Mouse (Mus musculus) CD8-positive naive resting alpha-beta T cell, adult 2 months (primary cell): ENCODE measurements around the gene Adprhl2.

Experiments used
- DNase-seq, 2 experiments: peaks; one replicate each; pipeline ENCODE4 v3.0.0; 2022; ENCODE audit warnings: low read depth in 2 of 2, low spot score in 2 of 2

Gene Adprhl2

GRCm38 (mm10) chr4:126306827-126307226 is 14.7 kb downstream of the Adprhl2 start:
- DNase-seq = no peak

DNA sequence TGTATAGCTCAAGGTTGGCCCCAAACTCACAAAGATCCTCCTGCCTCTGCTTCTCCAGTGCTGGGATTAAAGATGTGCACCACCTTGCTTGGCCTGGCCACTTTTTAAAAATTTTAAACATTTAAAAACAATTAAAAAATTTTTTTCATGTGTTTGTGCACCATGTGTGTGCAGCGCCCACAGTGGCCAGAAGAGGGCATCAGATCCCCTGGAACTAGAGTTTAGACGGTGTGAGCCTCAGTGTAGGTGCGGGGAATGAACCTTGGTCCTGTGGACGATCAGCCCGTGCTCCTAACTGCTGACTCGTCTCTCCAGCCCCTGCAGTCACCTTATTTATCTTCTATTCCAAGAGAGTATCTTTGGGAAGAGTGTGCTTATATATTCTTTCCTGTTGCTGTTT is 15.4 kb downstream of the Adprhl2 start:
- DNase-seq = no peak

- DNase-seq = no peak
Measured at GRCm38 (mm10) chr4:126305428-126305827, 16.1 kb downstream of the Adprhl2 start.

DNA sequence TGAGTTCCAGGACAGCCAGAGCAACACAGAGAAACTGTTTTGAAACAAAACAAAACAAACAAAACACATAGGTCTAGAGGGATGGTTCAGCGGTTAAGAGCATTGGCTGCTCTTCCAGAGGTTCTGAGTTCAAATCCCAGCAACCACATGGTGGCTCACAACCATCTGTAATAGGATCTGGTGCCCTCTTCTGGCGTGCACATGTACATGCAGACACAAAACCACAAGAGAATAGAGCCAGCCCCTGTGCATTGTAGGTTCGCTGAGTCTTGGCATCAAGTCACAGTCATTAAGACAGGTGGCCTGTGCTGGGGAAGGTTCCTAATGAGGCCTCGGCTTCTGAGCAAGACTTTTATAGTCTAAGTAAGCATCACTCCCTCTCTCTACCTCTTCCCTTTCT is 17.6 kb downstream of the Adprhl2 start:
- DNase-seq = no peak

DNA sequence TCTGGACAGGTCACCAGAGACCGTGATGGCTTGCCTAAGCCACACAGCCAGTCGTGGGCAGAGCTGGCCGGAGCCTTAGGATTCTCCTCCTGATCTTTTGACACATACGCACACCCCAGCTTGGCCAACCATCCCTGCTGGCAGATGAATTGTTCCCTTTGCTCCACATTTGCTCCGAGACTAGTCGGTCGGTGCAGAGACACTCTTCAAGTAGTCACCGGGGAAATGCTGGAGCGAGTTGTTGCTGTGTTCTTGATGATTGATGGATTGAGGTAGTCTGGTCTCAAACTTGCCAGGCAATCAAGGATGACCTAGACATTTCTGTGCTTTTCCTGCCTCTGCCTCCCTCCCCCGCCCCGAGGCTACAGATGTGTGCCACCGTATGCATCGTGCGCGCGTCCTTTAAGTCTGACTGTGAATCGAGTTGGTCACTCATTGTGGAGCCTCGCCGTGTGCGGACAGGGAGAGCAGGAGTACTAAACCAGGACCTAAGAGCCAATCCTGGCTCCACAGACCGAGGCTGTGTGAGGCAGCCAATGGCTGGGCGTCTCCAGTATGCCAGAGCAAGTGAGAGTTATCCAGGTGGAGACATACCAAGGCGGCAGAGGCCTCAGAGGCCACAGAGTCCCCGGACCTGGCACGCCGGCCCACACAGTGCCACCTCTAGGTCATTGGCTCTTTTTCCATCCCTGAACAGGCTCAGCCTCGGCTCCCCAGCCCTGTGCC is 19.8 kb downstream of the Adprhl2 start:
- no peak for DNase-seq

- DNase-seq = no peak
Measured at GRCm38 (mm10) chr4:126300916-126301583, 20.5 kb downstream of the Adprhl2 start.

DNA sequence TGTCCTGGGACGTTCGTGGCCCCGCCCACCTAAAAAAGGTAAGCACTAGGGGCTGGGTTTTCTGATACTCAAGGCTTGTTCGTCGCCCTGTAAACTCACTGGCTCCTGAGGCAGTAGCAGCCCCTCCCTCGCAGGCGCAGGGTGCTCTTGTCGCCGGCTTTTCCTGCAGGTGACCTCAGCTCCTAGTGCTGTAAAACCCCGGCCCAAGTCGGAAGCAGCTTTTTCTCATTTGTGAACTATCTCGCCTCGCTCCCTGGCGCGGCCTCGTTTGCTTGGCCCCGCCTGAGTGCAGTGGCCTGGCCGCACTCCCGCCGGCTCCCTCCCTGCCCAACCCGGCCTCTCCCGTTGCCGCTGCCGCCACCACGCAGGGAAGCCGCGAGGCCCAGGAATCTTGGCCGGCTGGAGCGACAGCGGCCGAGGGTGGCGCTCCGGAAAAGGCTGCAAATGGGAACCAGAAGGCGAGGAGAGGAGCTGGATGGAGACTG is 24.8 kb downstream of the Adprhl2 start:
- DNase-seq = no peak

- DNase-seq = no peak
Measured at GRCm38 (mm10) chr4:126295937-126296336, 25.6 kb downstream of the Adprhl2 start.

- DNase-seq = no peak
Measured at GRCm38 (mm10) chr4:126295152-126295551, 26.4 kb downstream of the Adprhl2 start.

GRCm38 (mm10) chr4:126291196-126291595 is 30.3 kb downstream of the Adprhl2 start:
- no peak for DNase-seq

- DNase-seq = no peak
Measured at GRCm38 (mm10) chr4:126290314-126290713, 31.2 kb downstream of the Adprhl2 start.

GRCm38 (mm10) chr4:126288085-126288666 is 33.3 kb downstream of the Adprhl2 start:
- no peak for DNase-seq

DNA sequence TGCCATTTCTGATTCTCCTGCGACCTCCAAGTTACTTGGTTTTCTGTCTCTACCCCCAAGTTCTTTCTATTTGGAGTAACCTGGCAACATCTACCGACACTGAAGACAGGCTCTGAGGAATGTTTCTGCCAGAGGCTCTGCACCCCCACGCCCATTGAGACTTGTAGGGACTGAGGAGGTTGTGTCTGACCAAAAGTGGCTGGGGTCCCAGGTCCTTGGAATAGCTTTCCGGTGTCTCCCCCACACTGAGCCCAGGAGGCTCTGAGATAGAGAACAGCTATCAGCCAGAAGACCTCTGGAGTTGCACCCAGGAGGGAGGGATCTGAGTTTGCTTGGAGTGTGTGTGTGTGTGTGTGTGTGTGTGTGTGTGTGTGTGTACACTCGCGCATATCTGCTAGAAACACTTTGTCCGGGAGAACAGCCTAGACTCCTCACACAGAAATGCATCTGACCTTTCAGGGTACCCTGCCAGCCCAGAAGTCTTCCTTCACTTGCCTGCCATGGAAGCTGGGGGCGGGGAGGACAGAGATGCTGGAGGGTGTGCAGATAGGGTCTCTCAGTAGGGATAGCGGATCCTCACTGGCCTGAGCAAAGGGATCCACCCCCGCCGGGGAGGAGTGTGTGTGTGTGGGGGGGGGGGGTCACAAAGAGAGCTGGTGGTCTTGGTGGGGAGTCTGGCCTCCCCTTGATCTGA is 34.1 kb downstream of the Adprhl2 start:
- no peak for DNase-seq

GRCm38 (mm10) chr4:126286492-126286891 is 35.0 kb downstream of the Adprhl2 start, which contains the start of gene Col8a2:
Gene Col8a2, plus strand, starts transcription at chr4:126286793.
- DNase-seq = no peak

DNA sequence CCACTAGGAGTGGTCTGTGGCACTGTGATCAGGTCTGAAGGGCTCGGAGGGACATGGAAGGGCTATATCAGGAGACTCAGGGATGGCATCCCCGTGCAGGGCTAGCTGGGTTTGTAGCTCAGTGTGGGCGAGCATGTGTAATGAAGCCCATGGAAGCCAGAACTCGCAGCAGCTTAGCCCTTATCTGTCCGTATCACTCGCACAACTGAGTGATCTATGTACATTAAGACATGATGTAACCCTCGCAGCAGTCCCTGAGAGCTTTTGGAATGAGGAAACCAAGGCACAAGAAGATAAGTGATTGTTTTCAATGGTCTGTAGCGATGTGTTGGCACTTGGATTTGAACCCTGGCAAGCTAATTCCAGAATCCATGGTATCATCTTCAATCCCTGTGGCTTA is 37.9 kb downstream of the Adprhl2 start:
- DNase-seq = no peak

DNA sequence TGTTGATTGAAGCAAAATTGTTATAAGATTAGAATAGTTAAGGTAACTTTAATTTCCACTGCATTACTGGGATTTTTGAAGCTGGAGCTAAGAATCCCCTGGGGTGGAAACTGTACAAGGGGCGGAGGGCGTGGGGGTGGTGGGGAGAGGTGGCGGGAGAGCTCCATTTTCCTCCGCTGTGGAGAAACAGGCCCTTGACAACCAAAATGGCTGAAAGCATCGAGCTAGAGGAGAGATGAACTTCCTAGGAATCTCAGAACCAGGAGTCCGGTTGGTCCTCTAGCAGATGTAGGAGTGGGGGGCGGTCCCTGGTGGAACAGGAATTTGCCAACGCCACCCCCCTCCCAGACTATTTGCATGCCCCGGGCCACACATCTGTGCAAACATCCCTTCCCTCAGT is 39.8 kb downstream of the Adprhl2 start:
- DNase-seq = no peak

DNA sequence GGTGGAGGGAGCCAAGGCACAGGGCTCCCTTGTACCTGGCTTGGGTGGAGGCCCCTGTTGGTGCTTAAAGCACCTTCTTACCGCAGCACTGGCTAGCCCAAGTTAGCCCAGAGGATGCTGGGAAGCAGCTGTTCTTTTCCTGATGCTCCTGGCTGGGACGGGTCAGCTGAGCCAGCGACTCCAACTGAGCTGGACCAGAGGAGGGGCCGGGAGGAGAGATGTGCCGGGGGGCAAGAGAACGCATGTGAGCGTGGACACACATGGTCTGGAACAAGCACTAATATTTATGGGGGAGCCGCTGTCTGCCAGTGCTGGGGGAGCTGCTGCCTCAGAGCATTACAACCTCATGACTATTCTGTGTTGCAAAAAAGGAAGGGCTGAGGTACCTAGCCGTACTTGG is 42.5 kb downstream of the Adprhl2 start:
- DNase-seq = no peak

- DNase-seq = no peak
Measured at GRCm38 (mm10) chr4:126278565-126278915, 43.0 kb downstream of the Adprhl2 start.

DNA sequence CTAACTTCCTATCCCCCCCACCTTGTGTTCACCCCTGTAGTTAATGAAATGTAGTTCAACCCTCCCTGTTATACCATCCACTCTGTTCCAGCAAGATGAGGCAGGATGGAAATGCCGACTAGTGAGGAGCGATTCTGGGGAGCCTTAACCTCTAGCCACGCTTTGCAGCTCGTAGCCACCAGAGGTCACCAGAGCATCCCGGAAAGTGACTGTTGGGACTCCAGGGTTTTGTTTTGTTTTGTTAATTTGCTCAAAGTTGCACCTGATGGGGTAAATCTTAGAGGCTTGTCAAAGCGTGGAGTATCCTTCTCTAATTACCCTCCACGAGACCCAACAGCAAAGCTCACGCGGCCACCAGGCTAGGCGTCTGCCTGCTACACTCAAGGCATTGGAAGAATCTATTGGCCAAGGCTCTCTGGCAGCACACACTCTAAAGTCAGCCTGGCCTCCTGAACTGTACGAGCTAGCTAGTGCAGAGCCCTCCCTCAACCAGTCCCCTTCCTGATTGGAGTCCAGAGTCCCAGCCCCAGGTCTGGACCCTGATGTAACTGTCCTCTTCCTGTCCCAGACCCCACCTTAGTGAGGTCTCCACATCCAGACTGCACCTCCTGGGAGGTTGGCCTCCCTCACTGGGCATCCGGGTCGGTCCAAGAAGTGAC is 43.5 kb downstream of the Adprhl2 start:
- no peak for DNase-seq

DNA sequence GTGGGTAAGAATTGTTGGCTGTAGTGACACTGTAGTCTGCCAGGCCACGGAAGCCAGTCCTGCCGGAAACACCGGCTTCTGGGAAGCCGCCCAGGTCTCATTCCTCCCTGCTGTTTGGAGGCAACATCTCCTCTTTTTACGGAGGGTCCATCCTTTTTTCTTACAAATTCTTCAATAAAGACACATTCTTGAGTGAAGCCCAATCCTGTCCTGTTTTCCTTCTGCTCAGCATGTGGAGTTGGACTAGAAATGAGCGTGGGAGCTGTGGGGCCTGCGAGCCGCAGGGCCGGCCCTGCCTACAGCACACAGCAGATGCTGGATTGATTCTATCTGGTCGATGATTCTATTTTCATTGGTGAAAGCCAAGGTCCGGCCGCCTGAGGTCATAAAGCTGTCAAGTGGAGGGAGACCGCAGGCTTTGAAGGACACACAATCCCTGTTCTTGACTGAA is 45.8 kb downstream of the Adprhl2 start:
- no peak for DNase-seq

DNA sequence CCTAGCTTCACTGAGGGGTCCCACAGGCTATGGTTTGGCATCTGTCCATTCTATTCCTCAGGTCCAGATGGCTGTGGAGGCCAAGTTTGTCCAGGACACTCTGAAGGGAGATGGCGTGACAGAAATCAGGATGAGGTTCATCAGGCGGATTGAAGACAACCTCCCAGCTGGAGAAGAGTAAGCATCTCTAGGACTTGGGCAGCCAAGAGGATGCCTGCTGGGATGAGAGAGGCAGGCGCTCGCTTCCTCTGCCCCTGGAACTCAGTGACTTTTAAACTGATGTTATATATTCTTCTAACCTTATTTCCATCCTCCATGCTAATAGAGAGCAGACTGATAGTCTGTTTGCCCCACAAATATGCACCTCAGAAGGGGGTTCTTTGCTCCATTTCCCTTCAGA is 46.4 kb downstream of the Adprhl2 start:
- DNase-seq = no peak
